Mouse (Mus musculus): ENCODE data around the gene Tra2a.

Tra2a gene

GRCm38 (mm10) chr6:49211596-49211995, 52.2 kb downstream of the Tra2a start:
- no peak for DNase-seq (ENCODE audit: low read depth, low spot score)

GRCm38 (mm10) chr6:49209881-49210854, 53.7 kb downstream of the Tra2a start:
- no peak for DNase-seq (ENCODE audit: low read depth, low spot score)

- no peak for DNase-seq (ENCODE audit: low read depth, low spot score)
Measured at GRCm38 (mm10) chr6:49208935-49209334, 54.9 kb downstream of the Tra2a start.

GRCm38 (mm10) chr6:49208297-49208930, 55.4 kb downstream of the Tra2a start:
- no peak for DNase-seq (ENCODE audit: low read depth, low spot score)

- DNase-seq (ENCODE audit: low read depth, low spot score), result no peak
Measured at GRCm38 (mm10) chr6:49206416-49206815, 57.4 kb downstream of the Tra2a start.

- no peak for DNase-seq (ENCODE audit: low read depth, low spot score)
Measured at GRCm38 (mm10) chr6:49195188-49195587, 68.6 kb downstream of the Tra2a start.

- DNase-seq (ENCODE audit: low read depth, low spot score), result no peak
Measured at GRCm38 (mm10) chr6:49194536-49194935, 69.3 kb downstream of the Tra2a start.
